Mouse (Mus musculus) forebrain, postnatal 0 days (tissue): ENCODE data around the gene Cend1. TPM values are rescaled to one million over a fixed set of nuclear protein-coding genes. Genes with fewer than 3 reads are reported as not detected.

Experiments used
- ATAC-seq: fragments of 200-750 bp; cut with Nextera tagmentation; 2 replicates; pipeline ENCODE4 v1.8.0; 2017; ENCODE audit warnings: mild to moderate bottlenecking, moderate library complexity
- DNase-seq: peaks from one replicate; pipeline ENCODE4 v3.0.0-alpha.2; 2015
- H3K27ac ChIP-seq: fragments of 300-500 bp; sonication (generic); 2 replicates; pipeline ENCODE4 v1.5.1; 2014; ENCODE audit warnings: low read depth, mild to moderate bottlenecking, antibody characterized with exemption, low read length, moderate library complexity, mixed read lengths
- H3K27me3 ChIP-seq: fragments of 300-500 bp; sonication (generic); 2 replicates; pipeline ENCODE4 v1.6.1; 2014; ENCODE audit warnings: mild to moderate bottlenecking, low read length, mixed read lengths; ENCODE audit not compliant: insufficient read depth
- H3K36me3 ChIP-seq: fragments of 300-500 bp; sonication (generic); 2 replicates; pipeline ENCODE4 v1.6.1; 2014; ENCODE audit warnings: mild to moderate bottlenecking, moderate library complexity; ENCODE audit not compliant: insufficient read depth
- H3K4me1 ChIP-seq: fragments of 300-500 bp; sonication (generic); 2 replicates; pipeline ENCODE4 v1.6.1; 2014; ENCODE audit warnings: antibody characterized with exemption; ENCODE audit not compliant: insufficient read depth
- H3K4me2 ChIP-seq: fragments of 300-500 bp; sonication (generic); 2 replicates; pipeline ENCODE4 v1.6.1; 2014; ENCODE audit warnings: low read depth, mild to moderate bottlenecking, moderate library complexity
- H3K4me3 ChIP-seq: fragments of 300-500 bp; sonication (generic); 2 replicates; pipeline ENCODE4 v1.5.1; 2014; ENCODE audit warnings: low read depth, low read length, mixed read lengths
- H3K9ac ChIP-seq: fragments of 300-500 bp; sonication (generic); 2 replicates; pipeline ENCODE4 v1.6.1; 2014; ENCODE audit warnings: mild to moderate bottlenecking
- H3K9me3 ChIP-seq: fragments of 300-500 bp; sonication (generic); 2 replicates; pipeline ENCODE4 v1.6.1; 2016; ENCODE audit warnings: low read length
- CTCF ChIP-seq: sonication (generic); IDR thresholded peaks from 2 replicates; pipeline ENCODE4 v1.5.1; 2016; ENCODE audit warnings: antibody characterized with exemption, control low read depth, low read depth
- WGBS: fragments of 180-500 bp; shearing (Covaris S2); extraction: QIAGEN DNeasy Blood & Tissue Kit; methylation state at CpG from one replicate; pipeline ENCODE4 v1.1.7; 2014; 5-methylcytosine and 5-hydroxymethylcytosine counted together
- polyA plus RNA-seq: library from polyadenylated mRNA; unstranded; fragments of >200 nt; fragmentation: Nextera tagmentation; extraction: Ambion mirVana; gene quantifications from 2 replicates; pipeline ENCODE4 v1.2.1, GENCODE M21; 2015
- total RNA-seq: library from RNA; depleted of rRNA; stranded (reverse); fragments of >200 nt; gene quantifications from 2 replicates; pipeline ENCODE4 v1.2.3, GENCODE M21; 2014

Gene Cend1
- total and polyA plus RNA-seq, 2 experiments from 2014 or later = 83.3 to 125 TPM

GRCm38 (mm10) chr7:141460391-141461113, 31.3 kb upstream of the Cend1 start, which contains the start of gene Cracr2b:
Cracr2b (plus strand) TSS chr7:141461094.
- peak within 1 kb of the TSS; percentile 34 for H3K4me3 ChIP-seq
- H3K36me3 ChIP-seq = peaks cover 16% of the 10 kb centered on the region
- WGBS = 74% methylated on average over 15 of the region's 15 CpGs
- ATAC-seq (no peak), DNase-seq (no peak)
- H3K4me1 ChIP-seq = peaks cover 9% of the 10 kb centered on the region
- no peak for TF ChIP-seq CTCF
- no peaks in the 10 kb centered on the region for H3K9me3 ChIP-seq
- peaks cover 41% of the 10 kb centered on the region for H3K27me3 ChIP-seq
- H3K27ac ChIP-seq = no peak within 1 kb of the TSS
- H3K4me2 ChIP-seq = peak within 1 kb of the TSS; percentile 68
- peak within 1 kb of the TSS; percentile 45 for H3K9ac ChIP-seq

- Histone ChIP-seq H3K9ac (no peak overlapping the region), H3K9me3 (no peaks in the 10 kb centered on the region), H3K4me1 (peaks cover 9% of the 10 kb centered on the region), H3K27me3 (peaks cover 36% of the 10 kb centered on the region), H3K36me3 (peaks cover 16% of the 10 kb centered on the region), H3K4me3 (no peak overlapping the region), H3K4me2 (no peak overlapping the region), H3K27ac (no peak overlapping the region)
- WGBS = 77% methylated on average over 5 of the region's 5 CpGs
- ATAC-seq (no peak), DNase-seq (no peak)
- no peak for TF ChIP-seq CTCF
These were observed 30.7 kb upstream of the Cend1 start for GRCm38 (mm10) chr7:141460001-141460390.

- Histone ChIP-seq H3K9me3 (no peaks in the 10 kb centered on the region), H3K9ac (no peak overlapping the region), H3K4me3 (no peak overlapping the region), H3K27me3 (peaks cover 30% of the 10 kb centered on the region), H3K27ac (no peak overlapping the region), H3K4me1 (peaks cover 9% of the 10 kb centered on the region), H3K36me3 (peaks cover 16% of the 10 kb centered on the region), H3K4me2 (no peak overlapping the region)
- ATAC-seq (no peak), DNase-seq (no peak)
- WGBS = 90% methylated on average over 17 of the region's 17 CpGs
- no peak for TF ChIP-seq CTCF
These were observed 30.0 kb upstream of the Cend1 start for GRCm38 (mm10) chr7:141459301-141459711.

GRCm38 (mm10) chr7:141458661-141459060, 29.4 kb upstream of the Cend1 start:
- no peaks in the 10 kb centered on the region for H3K9me3 ChIP-seq
- no peak overlapping the region for H3K9ac ChIP-seq
- no peak for DNase-seq
- WGBS = 90% methylated on average over 11 of the region's 11 CpGs
- no peak overlapping the region for H3K27ac ChIP-seq
- peaks cover 9% of the 10 kb centered on the region for H3K4me1 ChIP-seq
- no peak for TF ChIP-seq CTCF
- H3K27me3 ChIP-seq = peaks cover 23% of the 10 kb centered on the region
- no peak overlapping the region for H3K4me3 ChIP-seq
- no peak overlapping the region for H3K4me2 ChIP-seq
- ATAC-seq = no peak
- peaks cover 16% of the 10 kb centered on the region for H3K36me3 ChIP-seq

- ATAC-seq = no peak
- no peaks in the 10 kb centered on the region for H3K9me3 ChIP-seq
- H3K4me1 ChIP-seq = peaks cover 9% of the 10 kb centered on the region
- peaks cover 23% of the 10 kb centered on the region for H3K27me3 ChIP-seq
- no peak for DNase-seq
- peak; percentile 48 for TF ChIP-seq CTCF
- no peak overlapping the region for H3K4me2 ChIP-seq
- 76% methylated on average over 15 of the region's 15 CpGs for WGBS
- no peak overlapping the region for H3K4me3 ChIP-seq
- H3K27ac ChIP-seq = no peak overlapping the region
- H3K36me3 ChIP-seq = peaks cover 16% of the 10 kb centered on the region
- H3K9ac ChIP-seq = no peak overlapping the region
These were observed 28.8 kb upstream of the Cend1 start for GRCm38 (mm10) chr7:141457986-141458660.

GRCm38 (mm10) chr7:141457236-141457635, 27.9 kb upstream of the Cend1 start:
- ATAC-seq (no peak), DNase-seq (no peak)
- TF ChIP-seq CTCF = no peak
- Histone ChIP-seq H3K9ac (no peak overlapping the region), H3K9me3 (no peaks in the 10 kb centered on the region), H3K36me3 (peaks cover 18% of the 10 kb centered on the region), H3K4me3 (no peak overlapping the region), H3K4me2 (no peak overlapping the region), H3K27me3 (peaks cover 17% of the 10 kb centered on the region), H3K4me1 (peaks cover 9% of the 10 kb centered on the region), H3K27ac (no peak overlapping the region)
- 95% methylated on average over 14 of the region's 14 CpGs for WGBS

- 89% methylated on average over 6 of the region's 6 CpGs for WGBS
- peak overlapping the region; percentile 92; the same call in 1 of the 2 replicates for H3K4me2 ChIP-seq
- H3K27me3 ChIP-seq = peaks cover 13% of the 10 kb centered on the region
These were observed 27.4 kb upstream of the Cend1 start for GRCm38 (mm10) chr7:141456739-141457138.

More at GRCm38 (mm10) chr7:141456739-141457138, 27.4 kb upstream of the Cend1 start:
- Histone ChIP-seq H3K36me3 (peaks cover 23% of the 10 kb centered on the region), H3K9ac (no peak overlapping the region), H3K4me3 (no peak overlapping the region), H3K9me3 (no peaks in the 10 kb centered on the region), H3K4me1 (peaks cover 9% of the 10 kb centered on the region), H3K27ac (no peak overlapping the region)
- no peak for ATAC-seq
- TF ChIP-seq CTCF = no peak
- no peak for DNase-seq
